Mouse (Mus musculus): ENCODE data around the gene Ube2l6. TPM values are rescaled to one million over a fixed set of nuclear protein-coding genes. Genes with fewer than 3 reads are reported as not detected.

Gene Ube2l6
- polyA plus RNA-seq, 2 experiments = 304 to 469 TPM

GRCm38 (mm10) chr2:84788316-84788715 is 10.3 kb upstream of the Ube2l6 start:
- no peak for ATAC-seq (ENCODE audit: insufficient read depth)
- no peaks in the 10 kb centered on the region for H3K9me3 ChIP-seq (ENCODE audit: control insufficient read depth, low read length)
- peaks cover 9% of the 10 kb centered on the region for H3K27me3 ChIP-seq (ENCODE audit: control insufficient read depth, insufficient read depth, low read length)
- DNase-seq (ENCODE audit: low read depth in 3 of 3, low spot score in 3 of 3) = no peak
- 40% methylated on average over 3 of the region's 3 CpGs for WGBS (ENCODE audit: insufficient replicate concordance)
- no peak for TF ChIP-seq CTCF (IDR thresholded peaks at IDR 0.05; ENCODE audit: low read depth)
- TF ChIP-seq EP300 (IDR thresholded peaks at IDR 0.05; ENCODE audit: low read depth) = no peak
- no peak overlapping the region for H3K4me3 ChIP-seq (ENCODE audit: insufficient read depth in 1 of 2, low read depth in 2 of 2, low read length in 2 of 2)
- H3K4me1 ChIP-seq (replicated peaks; ENCODE audit: control insufficient read depth in 2 of 2, insufficient read depth in 2 of 2, low read length in 1 of 2) = peaks cover 12 to 14% of the 10 kb centered on the region in 2 experiments
- no peak overlapping the region for H3K27ac ChIP-seq
- no peak overlapping the region for H3K9ac ChIP-seq (replicated peaks)
- H3K36me3 ChIP-seq (replicated peaks; ENCODE audit: control insufficient read depth, insufficient read depth, low read depth) = no peaks in the 10 kb centered on the region
- H3K4me2 ChIP-seq (ENCODE audit: low read depth) = no peak overlapping the region

GRCm38 (mm10) chr2:84790418-84790817 is 8.2 kb upstream of the Ube2l6 start:
- WGBS (ENCODE audit: insufficient replicate concordance) = 52% methylated on average over 9 of the region's 9 CpGs
- peaks cover 20 to 22% of the 10 kb centered on the region in 2 experiments for H3K4me1 ChIP-seq (replicated peaks; ENCODE audit: control insufficient read depth in 2 of 2, insufficient read depth in 2 of 2, low read length in 1 of 2)
- DNase-seq (ENCODE audit: low read depth in 3 of 3, low spot score in 3 of 3) = no peak

GRCm38 (mm10) chr2:84792516-84792915 is 6.1 kb upstream of the Ube2l6 start:
- H3K9ac ChIP-seq (replicated peaks) = no peak overlapping the region
- peak overlapping the region; percentile 1; the same call in 1 of the 2 replicates for H3K4me2 ChIP-seq (ENCODE audit: low read depth)
- peaks cover 23 to 24% of the 10 kb centered on the region in 2 experiments for H3K4me1 ChIP-seq (replicated peaks; ENCODE audit: control insufficient read depth in 2 of 2, insufficient read depth in 2 of 2, low read length in 1 of 2)
- TF ChIP-seq CTCF (IDR thresholded peaks at IDR 0.05; ENCODE audit: low read depth) = no peak
- no peak for TF ChIP-seq EP300 (IDR thresholded peaks at IDR 0.05; ENCODE audit: low read depth)
- no peak overlapping the region for H3K27ac ChIP-seq
- H3K27me3 ChIP-seq (ENCODE audit: control insufficient read depth, insufficient read depth, low read length) = peaks cover 9% of the 10 kb centered on the region
- peak overlapping the region in 1 of 2 experiments; percentile 13; a peak in 1 of 4 replicates for H3K4me3 ChIP-seq (ENCODE audit: insufficient read depth in 1 of 2, low read depth in 2 of 2, low read length in 2 of 2)
- WGBS (ENCODE audit: insufficient replicate concordance) = 73% methylated on average over 3 of the region's 3 CpGs
- ATAC-seq (ENCODE audit: insufficient read depth) (no peak), DNase-seq (ENCODE audit: low read depth in 3 of 3, low spot score in 3 of 3) (no peak)
- H3K36me3 ChIP-seq (replicated peaks; ENCODE audit: control insufficient read depth, insufficient read depth, low read depth) = no peaks in the 10 kb centered on the region
- H3K9me3 ChIP-seq (ENCODE audit: control insufficient read depth, low read length) = no peaks in the 10 kb centered on the region

More at GRCm38 (mm10) chr2:84790418-84790817, 8.2 kb upstream of the Ube2l6 start:
- H3K36me3 ChIP-seq (replicated peaks; ENCODE audit: control insufficient read depth, insufficient read depth, low read depth) = no peaks in the 10 kb centered on the region
- H3K9me3 ChIP-seq (ENCODE audit: control insufficient read depth, low read length) = no peaks in the 10 kb centered on the region
- H3K27me3 ChIP-seq (ENCODE audit: control insufficient read depth, insufficient read depth, low read length) = peaks cover 9% of the 10 kb centered on the region
- H3K4me3 ChIP-seq (ENCODE audit: insufficient read depth in 1 of 2, low read depth in 2 of 2, low read length in 2 of 2) = no peak overlapping the region
- no peak overlapping the region for H3K27ac ChIP-seq
- H3K9ac ChIP-seq (replicated peaks) = no peak overlapping the region
- H3K4me2 ChIP-seq (ENCODE audit: low read depth) = no peak overlapping the region
- ATAC-seq (ENCODE audit: insufficient read depth) = no peak
- no peak for TF ChIP-seq CTCF (IDR thresholded peaks at IDR 0.05; ENCODE audit: low read depth)
- no peak for TF ChIP-seq EP300 (IDR thresholded peaks at IDR 0.05; ENCODE audit: low read depth)

GRCm38 (mm10) chr2:84793154-84793553 is 5.5 kb upstream of the Ube2l6 start:
- peak overlapping the region; percentile 70 for H3K27ac ChIP-seq
- peak overlapping the region; percentile 41 for H3K4me2 ChIP-seq (ENCODE audit: low read depth)
- H3K9ac ChIP-seq (replicated peaks) = no peak overlapping the region; the same call in 1 of the 2 replicates
- H3K9me3 ChIP-seq (ENCODE audit: control insufficient read depth, low read length) = no peaks in the 10 kb centered on the region
- H3K4me3 ChIP-seq (ENCODE audit: insufficient read depth in 1 of 2, low read depth in 2 of 2, low read length in 2 of 2) = no peak overlapping the region
- WGBS (ENCODE audit: insufficient replicate concordance) = 41% methylated on average over 3 of the region's 3 CpGs
- DNase-seq (ENCODE audit: low read depth in 3 of 3, low spot score in 3 of 3) = peak in 2 of 3 experiments; percentile 59
- peaks cover 3% of the 10 kb centered on the region for H3K27me3 ChIP-seq (ENCODE audit: control insufficient read depth, insufficient read depth, low read length)
- no peak for TF ChIP-seq CTCF (IDR thresholded peaks at IDR 0.05; ENCODE audit: low read depth)
- TF ChIP-seq EP300 (IDR thresholded peaks at IDR 0.05; ENCODE audit: low read depth) = peak; percentile 81
- H3K4me1 ChIP-seq (replicated peaks; ENCODE audit: control insufficient read depth in 2 of 2, insufficient read depth in 2 of 2, low read length in 1 of 2) = peaks cover 28 to 30% of the 10 kb centered on the region in 2 experiments
- peak; percentile 68 for ATAC-seq (ENCODE audit: insufficient read depth)
- no peaks in the 10 kb centered on the region for H3K36me3 ChIP-seq (replicated peaks; ENCODE audit: control insufficient read depth, insufficient read depth, low read depth)

- Histone ChIP-seq H3K9me3 (ENCODE audit: control insufficient read depth, low read length) (no peaks in the 10 kb centered on the region), H3K27me3 (ENCODE audit: control insufficient read depth, insufficient read depth, low read length) (peaks cover 2% of the 10 kb centered on the region; the same call in 1 of the 2 replicates), H3K4me1 (replicated peaks; ENCODE audit: control insufficient read depth in 2 of 2, insufficient read depth in 2 of 2, low read length in 1 of 2) (peaks cover 23 to 26% of the 10 kb centered on the region in 2 experiments), H3K27ac (peak overlapping the region; percentile 70), H3K36me3 (replicated peaks; ENCODE audit: control insufficient read depth, insufficient read depth, low read depth) (no peaks in the 10 kb centered on the region), H3K4me3 (ENCODE audit: insufficient read depth in 1 of 2, low read depth in 2 of 2, low read length in 2 of 2) (no peak overlapping the region), H3K4me2 (ENCODE audit: low read depth) (peak overlapping the region; percentile 41; the same call in 1 of the 2 replicates), H3K9ac (replicated peaks) (no peak overlapping the region)
- 50% methylated on average over 3 of the region's 3 CpGs for WGBS (ENCODE audit: insufficient replicate concordance)
- TF ChIP-seq EP300 (IDR thresholded peaks at IDR 0.05; ENCODE audit: low read depth) (no peak), CTCF (IDR thresholded peaks at IDR 0.05; ENCODE audit: low read depth) (no peak)
- ATAC-seq (ENCODE audit: insufficient read depth) (no peak), DNase-seq (ENCODE audit: low read depth in 3 of 3, low spot score in 3 of 3) (no peak)
These were observed 4.8 kb upstream of the Ube2l6 start for GRCm38 (mm10) chr2:84793871-84794270.
